Mouse (Mus musculus): ENCODE results near the gene Tada3. TPM values are rescaled to one million over a fixed set of nuclear protein-coding genes. Genes with fewer than 3 reads are reported as not detected.

Tada3 gene
- 44.8 and 46.8 TPM in 2 replicates for polyA plus RNA-seq (2015; fragmentation: Nextera tagmentation; extraction: Ambion mirVana)

GRCm38 (mm10) chr6:113377496-113378385 lies at the start of gene Tada3, which contains the start of gene Arpc4:
Tada3 (minus strand) TSS chr6:113377883.
Arpc4 (plus strand) TSS chr6:113378115.
- H3K4me2 ChIP-seq (replicated peaks), result peak within 1 kb of the TSS; percentile 96
- no peaks in the 10 kb centered on the region for H3K9me3 ChIP-seq
- H3K9ac ChIP-seq, result peak within 1 kb of the TSS; percentile 97
- no peaks in the 10 kb centered on the region for H3K27me3 ChIP-seq
- H3K4me1 ChIP-seq, result peaks cover 18% of the 10 kb centered on the region
- peak within 1 kb of the TSS; percentile 99 for H3K4me3 ChIP-seq
- WGBS, result under 1% methylated on average over 60 of the region's 61 CpGs
- peak within 1 kb of the TSS; percentile 90 for H3K27ac ChIP-seq
- peaks cover 58% of the 10 kb centered on the region for H3K36me3 ChIP-seq
- peak; percentile 96 for ATAC-seq (ENCODE audit: low FRiP score, low read depth)

DNA sequence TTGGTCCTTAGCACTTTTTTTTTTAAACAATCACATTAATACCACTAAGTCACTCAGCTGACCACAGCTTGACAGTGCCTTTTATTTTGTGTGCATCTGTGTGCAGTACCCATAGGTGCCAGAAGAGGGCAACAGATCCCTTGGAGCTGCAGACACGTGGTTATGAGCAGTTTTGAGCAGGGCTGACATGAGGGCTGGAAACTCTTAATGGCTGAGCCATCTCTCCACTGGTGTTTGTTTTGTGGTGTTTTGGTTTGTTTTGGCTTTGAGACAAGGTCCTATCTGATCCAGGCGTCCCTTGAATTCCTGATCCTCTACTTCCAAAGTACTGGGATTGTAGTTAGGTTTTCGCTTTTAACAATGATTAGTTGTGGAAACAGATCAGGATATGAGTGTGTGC lies 49.7 kb upstream of the Tada3 start:
- Histone ChIP-seq H3K9ac (no peak overlapping the region), H3K4me1 (no peaks in the 10 kb centered on the region), H3K36me3 (no peaks in the 10 kb centered on the region), H3K4me2 (replicated peaks) (no peak overlapping the region), H3K9me3 (peaks cover 4% of the 10 kb centered on the region), H3K27ac (no peak overlapping the region), H3K4me3 (no peak overlapping the region), H3K27me3 (no peaks in the 10 kb centered on the region)
- ATAC-seq (ENCODE audit: low FRiP score, low read depth), result no peak
- WGBS, result 63% methylated on average over 3 of the region's 3 CpGs

- no peak overlapping the region for H3K27ac ChIP-seq
Measured at GRCm38 (mm10) chr6:113426696-113427095, 49.0 kb upstream of the Tada3 start.

GRCm38 (mm10) chr6:113424187-113424586 lies 46.5 kb upstream of the Tada3 start:
- peaks cover 4% of the 10 kb centered on the region for H3K9me3 ChIP-seq
- H3K36me3 ChIP-seq, result no peaks in the 10 kb centered on the region
- no peaks in the 10 kb centered on the region for H3K27me3 ChIP-seq
- ATAC-seq (ENCODE audit: low FRiP score, low read depth), result no peak
- H3K27ac ChIP-seq, result no peak overlapping the region
- peaks cover 3% of the 10 kb centered on the region; the same call in 1 of the 2 replicates for H3K4me1 ChIP-seq
- WGBS, result 83% methylated on average over 7 of the region's 7 CpGs
- H3K9ac ChIP-seq, result no peak overlapping the region
- H3K4me2 ChIP-seq (replicated peaks), result no peak overlapping the region
- no peak overlapping the region for H3K4me3 ChIP-seq

More at GRCm38 (mm10) chr6:113426696-113427095, 49.0 kb upstream of the Tada3 start:
- WGBS, result 87% methylated on average over 4 of the region's 4 CpGs
- Histone ChIP-seq H3K27me3 (no peaks in the 10 kb centered on the region), H3K9ac (no peak overlapping the region), H3K4me2 (replicated peaks) (no peak overlapping the region), H3K9me3 (peaks cover 4% of the 10 kb centered on the region), H3K36me3 (no peaks in the 10 kb centered on the region), H3K4me1 (no peaks in the 10 kb centered on the region), H3K4me3 (no peak overlapping the region)
- ATAC-seq (ENCODE audit: low FRiP score, low read depth), result no peak

DNA sequence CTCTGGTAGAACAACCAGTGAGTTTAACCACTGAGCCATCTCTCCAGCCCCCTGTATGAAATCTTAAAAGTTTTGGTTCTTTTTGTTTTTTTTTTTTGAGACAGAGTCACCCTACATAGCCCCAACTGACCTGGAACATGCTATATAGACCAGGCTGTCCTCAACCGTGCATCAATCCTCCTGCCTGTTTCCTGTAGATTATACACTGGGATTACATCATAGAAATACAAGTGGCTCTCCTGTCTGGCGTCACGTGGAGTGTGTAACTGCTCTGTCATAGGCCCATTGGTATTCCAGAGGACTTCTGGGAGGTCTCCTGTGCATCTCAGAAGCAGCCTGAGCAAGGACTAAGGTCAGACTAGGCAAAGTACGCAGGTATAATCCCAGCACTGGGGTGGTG lies 45.3 kb upstream of the Tada3 start:
- ATAC-seq (ENCODE audit: low FRiP score, low read depth), result no peak
- no peak overlapping the region for H3K4me2 ChIP-seq (replicated peaks)
- WGBS, result 73% methylated on average over 4 of the region's 4 CpGs

DNA sequence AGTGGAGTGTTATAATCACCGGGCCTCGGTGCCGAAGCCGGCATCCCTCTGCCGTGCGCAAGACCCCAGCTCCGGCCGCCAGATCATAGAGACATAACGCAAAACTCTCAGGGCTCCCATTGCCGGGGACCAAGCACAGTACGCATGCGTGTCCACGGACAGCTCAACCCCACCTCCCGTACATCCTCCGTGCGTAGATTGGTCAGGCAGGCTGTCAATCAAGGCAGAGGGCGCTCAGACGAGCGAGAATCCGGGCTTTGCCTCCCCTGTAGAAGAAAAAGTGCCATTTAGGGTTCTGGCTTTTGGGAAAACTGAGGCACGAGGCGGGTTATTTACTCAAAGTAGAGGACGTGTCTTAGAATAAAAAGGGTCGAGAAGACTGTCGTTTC lies 41.5 kb upstream of the Tada3 start, which contains the start of gene Rpusd3:
Gene Rpusd3 (minus strand): TSS at position 142 of the 389 bp plus-strand sequence.
- Histone ChIP-seq H3K36me3 (peaks cover 28% of the 10 kb centered on the region), H3K27ac (peak within 1 kb of the TSS; percentile 69; the same call in 1 of the 2 replicates), H3K27me3 (no peaks in the 10 kb centered on the region), H3K9me3 (no peaks in the 10 kb centered on the region), H3K4me2 (replicated peaks) (peak within 1 kb of the TSS; percentile 94), H3K4me3 (peak within 1 kb of the TSS; percentile 68), H3K4me1 (peaks cover 20% of the 10 kb centered on the region), H3K9ac (peak within 1 kb of the TSS; percentile 81)
- under 1% methylated on average over 25 of the region's 25 CpGs for WGBS
- peak; percentile 98 for ATAC-seq (ENCODE audit: low FRiP score, low read depth)

More for the DNA sequence above, 45.3 kb upstream of the Tada3 start:
- no peak overlapping the region for H3K27ac ChIP-seq
- peaks cover 4% of the 10 kb centered on the region for H3K9me3 ChIP-seq
- no peak overlapping the region for H3K4me3 ChIP-seq
- no peak overlapping the region for H3K9ac ChIP-seq
- H3K4me1 ChIP-seq, result peaks cover 10% of the 10 kb centered on the region
- no peaks in the 10 kb centered on the region for H3K36me3 ChIP-seq
- H3K27me3 ChIP-seq, result no peaks in the 10 kb centered on the region

- 11% methylated on average over 16 of the region's 16 CpGs for WGBS
- Histone ChIP-seq H3K4me3 (peak overlapping the region; percentile 68), H3K27ac (peak overlapping the region; percentile 69; the same call in 1 of the 2 replicates), H3K4me1 (peaks cover 20% of the 10 kb centered on the region), H3K4me2 (replicated peaks) (peak overlapping the region; percentile 94), H3K36me3 (peaks cover 34% of the 10 kb centered on the region), H3K27me3 (no peaks in the 10 kb centered on the region), H3K9me3 (no peaks in the 10 kb centered on the region), H3K9ac (peak overlapping the region; percentile 81)
- peak; percentile 62 for ATAC-seq (ENCODE audit: low FRiP score, low read depth)
Measured at GRCm38 (mm10) chr6:113418441-113419198, 40.9 kb upstream of the Tada3 start.

DNA sequence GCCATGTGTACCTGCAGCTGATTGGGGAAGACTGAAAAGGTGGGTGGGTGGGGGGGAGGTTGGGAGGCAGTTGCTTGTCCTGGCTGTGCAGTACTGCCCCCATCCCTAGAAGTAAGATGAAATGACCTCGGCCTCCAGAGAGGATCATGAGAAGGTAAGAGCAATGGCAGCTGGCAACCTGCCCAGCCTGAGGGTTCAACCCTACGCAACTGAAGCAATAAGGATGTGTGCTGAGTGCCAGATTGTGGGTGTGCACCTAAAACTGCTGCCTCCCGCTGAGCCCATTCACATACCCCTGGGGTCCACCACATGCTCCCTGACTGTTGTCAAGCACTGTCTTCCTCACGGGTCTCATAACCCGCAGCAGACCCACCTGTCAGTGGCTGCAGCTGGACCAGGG lies 38.7 kb upstream of the Tada3 start:
- no peaks in the 10 kb centered on the region for H3K27me3 ChIP-seq
- no peak overlapping the region for H3K4me3 ChIP-seq
- H3K4me1 ChIP-seq, result peaks cover 20% of the 10 kb centered on the region
- H3K36me3 ChIP-seq, result peaks cover 40% of the 10 kb centered on the region
- H3K4me2 ChIP-seq (replicated peaks), result no peak overlapping the region
- H3K9me3 ChIP-seq, result no peaks in the 10 kb centered on the region
- H3K27ac ChIP-seq, result no peak overlapping the region
- WGBS, result 80% methylated on average over 5 of the region's 5 CpGs
- H3K9ac ChIP-seq, result no peak overlapping the region
- ATAC-seq (ENCODE audit: low FRiP score, low read depth), result no peak

GRCm38 (mm10) chr6:113410001-113410400 lies 32.3 kb upstream of the Tada3 start:
- H3K27ac ChIP-seq, result no peak overlapping the region
- H3K4me3 ChIP-seq, result no peak overlapping the region
- H3K36me3 ChIP-seq, result peaks cover 45% of the 10 kb centered on the region
- H3K27me3 ChIP-seq, result no peaks in the 10 kb centered on the region
- H3K9ac ChIP-seq, result no peak overlapping the region
- no peak overlapping the region for H3K4me2 ChIP-seq (replicated peaks)
- no peaks in the 10 kb centered on the region for H3K9me3 ChIP-seq
- ATAC-seq (ENCODE audit: low FRiP score, low read depth), result no peak
- 62% methylated on average over 1 of the region's 1 CpGs for WGBS
- H3K4me1 ChIP-seq, result peaks cover 3% of the 10 kb centered on the region; the same call in 1 of the 2 replicates

- no peaks in the 10 kb centered on the region for H3K9me3 ChIP-seq
- H3K9ac ChIP-seq, result no peak overlapping the region
- H3K27ac ChIP-seq, result no peak overlapping the region
- H3K4me1 ChIP-seq, result peaks cover 3% of the 10 kb centered on the region; the same call in 1 of the 2 replicates
- H3K4me3 ChIP-seq, result no peak overlapping the region
- no peak for ATAC-seq (ENCODE audit: low FRiP score, low read depth)
- no peak overlapping the region for H3K4me2 ChIP-seq (replicated peaks)
- WGBS, result 72% methylated on average over 9 of the region's 9 CpGs
- peaks cover 26% of the 10 kb centered on the region for H3K36me3 ChIP-seq
- H3K27me3 ChIP-seq, result no peaks in the 10 kb centered on the region
Measured at GRCm38 (mm10) chr6:113406683-113407082, 29.0 kb upstream of the Tada3 start.

GRCm38 (mm10) chr6:113405483-113405882 lies 27.8 kb upstream of the Tada3 start:
- no peaks in the 10 kb centered on the region for H3K9me3 ChIP-seq
- H3K27ac ChIP-seq, result no peak overlapping the region
- H3K36me3 ChIP-seq, result peaks cover 24% of the 10 kb centered on the region
- 84% methylated on average over 6 of the region's 6 CpGs for WGBS
- H3K27me3 ChIP-seq, result no peaks in the 10 kb centered on the region
- H3K4me2 ChIP-seq (replicated peaks), result no peak overlapping the region
- no peak overlapping the region for H3K4me3 ChIP-seq
- H3K9ac ChIP-seq, result no peak overlapping the region
- peaks cover 3% of the 10 kb centered on the region; the same call in 1 of the 2 replicates for H3K4me1 ChIP-seq
- ATAC-seq (ENCODE audit: low FRiP score, low read depth), result no peak

All from limb, embryonic 13.5 days (tissue).